Mouse (Mus musculus): Measurements from ENCODE around the gene Itih5.

DNA sequence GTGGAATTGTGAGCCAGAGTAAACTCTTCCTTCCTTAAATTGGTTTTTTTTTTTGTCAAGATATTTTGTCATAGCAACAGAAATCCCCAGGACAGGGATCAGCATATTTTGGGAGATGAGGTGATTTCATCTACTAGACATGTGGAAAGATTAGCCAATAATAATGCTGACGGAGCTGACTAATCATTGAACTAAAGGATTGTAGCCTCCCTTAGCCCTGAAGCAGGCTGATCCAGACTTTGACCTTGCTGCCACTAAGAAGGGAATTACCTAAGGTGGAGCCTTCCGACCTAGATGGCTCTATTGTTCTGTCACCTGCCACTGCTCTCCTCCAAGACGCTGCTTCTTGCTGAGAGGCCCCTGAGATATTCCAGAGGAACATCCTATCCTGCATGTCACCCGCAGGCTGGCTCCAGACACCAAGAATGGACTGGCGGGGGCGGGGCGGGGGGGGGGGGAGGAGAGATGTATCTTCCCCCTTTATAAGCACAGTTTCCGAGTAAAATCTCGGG lies 119.3 kb downstream of the Itih5 start:
- no peak for TF ChIP-seq POLR2A (IDR thresholded peaks at IDR 0.05; ENCODE audit: extremely low read depth, insufficient read depth, low read length)
- no peak for TF ChIP-seq CTCF (IDR thresholded peaks at IDR 0.05; ENCODE audit: low read depth, low read length)
